Mouse (Mus musculus) mesoderm, embryonic 11.5 days (tissue): ENCODE measurements at regions not wholly inside any gene's neighbourhood (a gene's known extent, or its start where the extent isn't known, plus 50 kb on each side); places are given as distances from the start of the nearest gene placed in this dataset.
A peak's percentile ranks its signal among the peaks of the same experiment; 100 is the strongest.

ENCODE experiments used
- DNase-seq: peaks from one replicate; pipeline ENCODE4 v3.0.0-alpha.2; 2012; ENCODE audit warnings: low read depth, low spot score

DNA sequence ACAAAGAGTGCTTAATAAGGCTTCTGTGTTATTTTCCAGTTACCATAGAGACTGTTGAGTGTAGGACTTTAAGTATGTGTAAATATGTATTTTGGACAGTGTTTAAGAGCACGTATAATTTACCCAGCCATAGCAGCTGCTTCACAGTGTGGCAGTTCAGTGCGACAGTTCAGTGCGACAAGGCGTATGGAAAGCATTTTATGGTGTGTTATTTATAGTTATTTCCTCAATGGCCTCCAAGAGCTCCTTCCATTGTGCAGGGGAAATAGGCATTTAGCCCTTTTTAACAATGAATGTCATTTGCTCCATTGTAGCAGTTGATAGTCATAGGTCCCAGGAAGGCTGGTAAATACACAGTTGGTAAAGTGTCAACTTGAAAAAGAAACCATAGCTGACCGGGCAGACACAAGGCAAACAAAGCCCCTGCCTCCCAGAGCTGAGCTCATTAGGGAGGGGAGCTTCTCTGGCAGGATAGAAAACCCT is 275.1 kb upstream of the Dynlrb2 start:
- peak; percentile 65 for DNase-seq

DNA sequence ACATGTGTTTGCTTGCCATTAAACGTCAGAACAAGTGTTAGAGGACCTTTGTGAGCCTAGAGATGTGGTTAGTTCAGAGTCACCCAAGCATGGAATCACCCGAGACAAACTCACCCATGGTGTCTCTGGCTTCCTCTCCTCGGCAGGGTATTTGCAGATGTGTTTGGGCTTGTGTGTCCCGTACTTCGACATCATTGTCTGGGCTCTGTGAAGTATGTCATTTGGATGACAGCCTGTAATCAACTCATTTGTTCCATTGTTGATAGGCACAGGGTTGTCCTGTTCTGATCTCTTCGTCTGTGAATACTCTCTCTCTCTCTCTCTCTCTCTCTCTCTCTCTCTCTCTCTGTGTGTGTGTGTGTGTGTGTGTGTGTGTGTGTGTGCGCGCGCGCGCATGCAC is 277.8 kb upstream of the Dynlrb2 start:
- DNase-seq = no peak

DNA sequence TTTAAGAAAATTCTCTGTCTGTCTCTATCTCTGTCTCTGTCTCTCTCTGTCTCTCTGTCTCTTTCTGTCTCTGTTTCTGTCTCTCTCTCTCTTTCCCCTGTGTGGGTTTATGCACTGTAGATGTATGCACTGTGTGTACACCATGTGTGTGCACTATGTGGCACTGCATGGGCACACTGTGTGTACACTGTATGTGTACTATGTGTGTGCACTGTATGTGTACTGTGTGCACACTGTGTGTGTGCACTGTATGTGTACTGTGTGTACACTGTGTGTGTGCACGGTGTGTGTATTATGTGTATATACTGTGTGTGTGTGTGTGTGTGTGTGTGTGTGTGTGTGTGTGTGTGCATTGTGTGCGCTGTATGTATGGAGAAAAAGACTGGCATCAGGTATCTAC is 281.5 kb upstream of the Dynlrb2 start:
- DNase-seq = no peak

DNA sequence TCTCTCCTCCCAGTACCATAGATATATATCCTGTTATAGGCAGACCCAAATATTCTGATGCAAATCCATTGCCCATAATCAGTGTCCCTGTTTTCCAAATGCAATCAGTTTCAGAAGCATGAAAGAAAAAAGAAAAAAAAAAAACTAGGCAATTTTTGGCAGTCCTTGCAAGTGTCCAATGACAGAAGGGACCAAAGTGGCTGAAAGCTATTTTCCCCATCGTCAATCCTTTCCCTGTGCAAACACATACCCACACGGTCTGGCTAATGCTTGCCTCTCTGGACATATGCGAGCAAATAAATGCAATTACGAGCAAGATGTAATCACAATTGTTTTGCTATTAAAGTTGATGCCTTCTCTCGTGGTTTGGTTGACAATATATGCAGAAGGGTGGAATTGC is 288.9 kb upstream of the Dynlrb2 start:
- DNase-seq = no peak

DNA sequence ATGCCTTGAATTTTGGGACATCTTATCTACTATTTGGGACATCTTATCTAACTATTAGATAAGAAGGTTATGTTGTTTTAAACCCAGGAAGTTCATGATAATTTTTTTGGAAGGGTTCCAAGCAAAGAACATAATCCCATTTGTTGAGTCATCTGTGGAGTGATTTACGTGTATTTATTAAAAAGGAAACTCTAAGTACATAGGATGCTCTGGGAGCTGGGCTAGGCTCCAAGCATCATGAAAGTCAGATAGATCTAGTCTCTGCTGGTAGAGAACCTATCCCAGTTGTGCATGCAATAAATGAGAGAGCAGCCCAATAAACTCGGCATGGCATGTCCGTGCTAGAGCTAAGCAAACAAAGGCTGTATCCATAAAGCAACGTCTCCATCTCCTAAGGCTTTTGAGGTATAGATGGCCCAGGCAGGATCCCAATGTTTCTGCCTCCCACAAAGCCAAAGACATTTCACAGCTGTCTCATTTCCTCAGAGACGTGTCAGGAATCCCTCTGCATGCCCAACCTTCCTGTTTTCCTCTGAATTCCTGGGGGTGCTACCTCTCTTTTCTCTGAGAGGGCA is 289.4 kb upstream of the Dynlrb2 start:
- no peak for DNase-seq

DNA sequence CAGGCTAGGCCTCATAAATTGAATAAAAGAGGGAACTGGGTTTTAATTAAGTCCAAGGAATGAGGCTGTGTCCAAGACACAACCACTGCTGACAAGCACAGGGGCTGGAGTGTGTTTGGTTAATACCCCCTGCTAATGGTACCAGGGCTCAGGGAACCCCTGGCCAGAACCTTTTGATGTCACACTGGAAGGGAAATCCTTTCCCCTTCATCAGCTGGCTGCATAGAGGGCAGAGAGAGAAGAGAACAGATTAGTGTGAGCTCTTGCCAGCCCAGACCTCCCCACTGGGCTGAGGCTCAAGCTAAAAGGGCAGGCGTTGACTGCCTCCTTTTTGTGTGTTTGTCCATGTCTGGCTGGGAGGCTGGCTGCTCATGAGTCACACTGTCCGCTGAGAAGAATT is 301.1 kb upstream of the Dynlrb2 start:
- no peak for DNase-seq

DNA sequence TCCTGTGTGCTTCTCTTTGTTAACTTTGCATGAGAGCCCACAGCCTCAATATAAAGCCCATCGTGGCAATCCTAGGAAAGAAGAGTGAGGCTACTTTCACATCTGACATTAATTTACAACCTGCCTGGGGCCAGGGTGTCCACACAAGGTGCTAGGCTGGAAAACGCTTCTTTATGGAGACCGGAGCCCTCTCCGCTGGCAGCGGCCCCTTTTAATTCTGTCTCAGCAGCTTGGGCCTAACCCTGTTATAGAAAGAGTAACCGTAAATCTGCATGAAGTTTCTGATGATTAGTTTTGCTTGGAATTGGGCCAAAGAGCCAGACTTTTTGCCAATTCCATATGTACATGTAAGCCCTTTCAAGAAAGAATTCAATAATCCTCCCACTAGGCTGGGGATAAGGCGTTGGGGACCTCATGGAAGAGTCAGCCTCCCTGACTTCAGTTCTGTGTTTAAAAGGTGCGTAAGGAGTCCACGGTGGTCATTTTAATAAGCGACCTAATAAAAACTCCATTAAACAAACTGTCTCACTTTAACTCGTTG is 304.2 kb upstream of the Dynlrb2 start:
- peak; percentile 26 for DNase-seq

DNA sequence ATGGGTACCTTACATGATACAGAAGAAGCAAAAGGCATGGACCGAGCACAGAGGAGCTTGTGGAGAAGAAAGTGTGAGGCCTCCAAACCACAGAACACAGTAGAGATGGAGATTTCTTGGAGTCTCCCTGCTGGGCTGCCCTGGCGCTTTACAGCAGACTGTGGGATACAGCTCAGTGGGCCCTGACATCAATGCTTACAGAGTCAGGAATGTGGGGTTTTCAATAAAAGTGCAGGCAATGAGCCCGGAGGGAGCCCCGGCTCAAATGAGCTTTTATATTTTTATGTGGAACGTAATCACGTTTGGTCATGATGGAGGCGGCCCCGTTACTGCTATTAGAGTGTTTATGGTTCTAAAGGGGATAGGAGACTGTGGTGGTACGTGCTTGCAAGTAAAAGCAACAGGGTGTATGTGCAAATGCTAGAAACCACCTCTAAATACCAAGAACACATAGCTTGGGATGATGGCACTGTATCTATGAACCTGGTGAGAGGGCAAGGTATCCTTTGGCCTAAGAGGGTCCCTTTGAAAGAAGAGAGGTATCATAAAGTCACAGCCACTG is 308.1 kb upstream of the Dynlrb2 start:
- DNase-seq = no peak

DNA sequence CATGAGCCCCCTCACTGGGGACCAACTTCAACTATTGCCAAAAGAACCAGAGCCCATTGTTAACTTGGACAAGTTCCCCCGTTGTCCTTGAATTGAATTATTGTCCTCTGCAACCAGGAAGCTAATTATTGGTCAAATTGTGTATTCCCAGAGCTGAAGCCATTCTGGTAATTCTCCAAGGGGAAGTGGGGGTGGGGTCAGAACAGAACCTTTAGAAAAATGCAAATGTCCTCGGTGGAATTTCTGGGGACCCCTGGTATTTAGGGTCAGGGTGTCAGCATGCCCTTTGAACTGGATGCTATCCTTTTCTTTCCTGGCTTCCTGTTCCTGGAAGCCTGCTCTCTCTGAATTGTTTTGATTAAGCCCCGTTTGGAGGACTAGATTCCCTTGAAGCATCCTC is 312.7 kb upstream of the Dynlrb2 start:
- DNase-seq = no peak

DNA sequence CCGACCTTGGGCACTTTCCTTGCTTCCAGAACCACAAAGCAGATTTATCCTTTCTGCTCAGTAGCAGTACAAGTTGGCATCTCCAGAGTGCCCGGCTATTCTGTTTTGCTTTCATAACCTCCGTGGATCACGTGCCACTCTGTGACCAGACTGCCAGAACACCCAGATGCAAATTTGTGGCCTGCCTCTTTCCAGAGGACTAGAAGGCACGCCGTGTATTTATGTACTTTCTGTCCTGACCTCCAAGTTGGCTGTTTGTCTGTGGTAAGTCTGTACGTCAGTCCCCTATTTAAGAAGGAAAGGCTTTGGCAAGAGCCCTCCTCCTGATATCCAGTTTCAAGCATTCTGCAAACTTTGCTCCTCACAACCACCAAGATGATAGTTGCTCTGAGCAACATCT is 319.6 kb upstream of the Dynlrb2 start:
- no peak for DNase-seq

DNA sequence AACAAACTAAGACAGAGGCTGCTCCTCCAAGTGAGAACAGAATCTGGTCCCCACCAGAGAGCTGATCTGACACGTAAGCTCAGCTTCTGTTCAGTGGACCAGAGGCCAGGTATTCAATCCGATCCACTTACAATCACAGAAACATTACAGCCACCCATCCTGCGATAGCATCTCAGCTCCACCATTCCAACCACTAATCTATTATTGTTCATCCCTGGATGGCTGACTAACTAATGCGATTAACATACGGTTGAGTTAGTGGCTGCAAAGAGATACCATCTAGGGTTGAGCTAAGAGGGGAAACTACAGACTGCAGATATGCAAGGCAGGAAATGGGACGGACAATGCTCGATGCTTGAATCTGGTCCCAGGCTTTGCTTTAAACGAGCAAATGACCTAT is 320.5 kb upstream of the Dynlrb2 start:
- no peak for DNase-seq

DNA sequence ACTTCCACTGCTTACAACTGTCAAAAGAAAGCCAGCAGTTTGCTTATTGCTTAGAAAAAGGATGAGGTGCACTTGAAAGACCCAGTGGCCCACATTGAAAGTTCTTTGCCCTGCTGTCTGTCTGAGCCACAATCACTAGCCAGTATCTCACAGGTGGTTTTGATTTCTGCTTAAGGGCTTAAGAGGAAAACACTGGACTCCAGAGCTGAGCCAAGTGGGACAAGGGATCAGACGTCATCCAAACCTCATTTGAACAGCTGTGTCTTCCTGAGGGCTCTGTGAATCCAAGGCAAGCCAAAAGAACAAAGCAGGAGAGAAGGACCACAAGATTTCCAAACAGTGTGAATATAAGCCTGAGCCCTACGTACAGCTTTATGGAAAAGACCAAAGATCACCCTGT is 326.8 kb upstream of the Dynlrb2 start:
- no peak for DNase-seq

DNA sequence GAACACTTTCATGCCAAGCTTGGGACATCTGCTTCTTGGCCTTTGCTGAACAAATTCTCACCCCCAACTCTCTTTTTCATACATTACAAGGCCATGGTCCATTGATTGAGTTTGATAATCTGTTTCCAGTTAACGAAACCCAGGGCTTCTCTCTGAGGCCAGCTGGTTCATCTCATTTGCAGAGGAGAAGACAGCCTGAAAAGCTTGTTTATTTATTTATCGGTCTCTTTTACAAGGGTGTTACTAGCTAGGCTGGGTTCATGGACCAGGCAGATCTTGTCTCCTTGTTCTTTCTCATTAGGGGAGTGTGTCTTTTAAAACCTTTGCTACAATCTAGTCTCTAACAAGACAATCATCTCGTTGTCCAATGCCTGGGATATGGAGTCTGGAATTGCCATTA is 329.9 kb upstream of the Dynlrb2 start:
- peak; percentile 16 for DNase-seq

DNA sequence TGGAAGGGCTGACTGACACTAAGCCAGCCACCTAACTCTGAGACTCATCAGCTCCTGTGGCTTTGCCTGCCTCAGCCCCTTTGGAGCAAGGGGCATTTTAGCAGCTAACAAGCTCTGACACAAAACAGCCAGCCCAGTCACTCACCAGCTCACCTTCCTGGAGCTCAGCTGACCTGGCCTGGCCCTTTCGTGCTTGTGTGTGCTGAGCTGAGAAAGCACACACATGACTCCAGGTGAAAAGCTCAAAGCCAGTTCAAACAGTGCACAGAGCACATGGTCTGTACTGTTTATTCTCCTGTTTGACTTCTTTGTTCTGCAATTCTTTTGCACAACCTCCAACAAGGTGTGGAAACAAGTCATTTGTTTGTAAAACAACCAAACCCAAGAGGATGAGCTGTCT is 330.8 kb upstream of the Dynlrb2 start:
- no peak for DNase-seq

DNA sequence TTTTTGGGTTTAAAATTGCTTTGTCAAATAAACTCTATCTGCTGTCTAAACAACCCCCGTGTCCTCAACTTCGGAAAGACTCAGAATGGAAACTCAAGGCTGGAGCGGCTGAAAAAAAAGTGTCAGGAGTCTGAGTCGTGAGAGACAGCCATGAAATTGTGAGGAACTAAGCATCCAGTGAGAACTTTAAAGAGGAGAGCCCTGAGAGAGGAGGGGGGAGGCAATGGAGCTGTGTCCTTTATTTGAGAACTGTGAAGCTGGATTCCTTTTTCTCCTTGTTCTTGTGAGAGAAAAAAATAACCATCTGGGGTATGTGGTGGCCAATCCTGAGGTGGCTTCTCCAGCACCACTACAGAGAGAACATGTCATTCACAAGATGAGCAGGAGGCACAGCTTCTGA is 336.9 kb upstream of the Dynlrb2 start:
- no peak for DNase-seq

DNA sequence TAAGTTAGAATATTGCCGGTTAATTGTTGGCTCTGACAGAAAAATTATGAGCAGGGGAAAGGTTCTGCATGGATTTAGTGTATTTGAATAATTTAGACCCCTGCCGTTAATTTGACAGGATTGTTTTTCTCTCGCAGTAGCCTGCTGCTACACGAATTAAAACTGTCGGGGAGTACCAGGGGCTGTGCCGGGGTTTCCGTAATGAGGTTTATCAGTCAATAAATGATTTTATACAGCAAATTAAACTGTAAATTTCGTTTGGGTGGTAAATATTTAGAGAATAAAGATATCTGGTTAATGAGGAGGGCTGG is 339.8 kb upstream of the Dynlrb2 start:
- DNase-seq = no peak

DNA sequence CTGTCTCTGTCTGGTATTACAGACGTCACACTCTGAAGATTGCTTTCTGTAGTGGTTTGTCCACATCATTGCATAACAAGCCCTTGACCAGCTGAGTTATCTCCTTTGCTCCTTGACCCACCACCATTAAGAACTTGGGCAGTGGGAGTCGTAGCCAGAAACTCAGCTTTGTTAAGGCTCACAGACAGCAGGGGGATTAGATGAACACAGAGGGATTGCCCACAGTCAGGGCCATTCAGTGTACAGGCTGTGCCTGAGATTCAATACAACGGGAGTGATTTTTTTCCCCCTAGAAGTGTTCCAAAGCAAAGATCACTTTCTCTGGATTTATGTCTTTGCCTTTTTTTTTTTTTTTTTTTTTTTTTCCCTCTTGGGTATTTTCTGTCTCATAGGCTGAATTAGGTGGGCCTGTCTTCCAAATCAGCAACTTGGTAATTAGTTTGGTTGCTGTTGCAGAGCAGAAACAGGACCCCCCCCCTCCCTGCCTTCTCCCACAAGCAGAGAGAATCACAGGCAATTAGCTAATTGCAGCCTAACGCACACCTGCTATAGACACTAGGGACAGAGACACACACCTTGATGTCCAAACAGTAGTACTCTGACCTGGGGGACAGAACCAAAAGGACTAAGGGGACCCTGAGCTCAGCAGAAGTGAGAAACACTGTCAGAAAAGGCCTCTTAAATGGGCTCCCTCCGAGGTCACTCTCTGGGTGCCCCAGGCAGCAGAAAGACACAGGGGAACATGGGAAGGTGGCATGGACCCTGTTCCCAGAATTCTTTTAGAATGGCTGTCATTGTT is 340.4 kb upstream of the Dynlrb2 start:
- no peak for DNase-seq

DNA sequence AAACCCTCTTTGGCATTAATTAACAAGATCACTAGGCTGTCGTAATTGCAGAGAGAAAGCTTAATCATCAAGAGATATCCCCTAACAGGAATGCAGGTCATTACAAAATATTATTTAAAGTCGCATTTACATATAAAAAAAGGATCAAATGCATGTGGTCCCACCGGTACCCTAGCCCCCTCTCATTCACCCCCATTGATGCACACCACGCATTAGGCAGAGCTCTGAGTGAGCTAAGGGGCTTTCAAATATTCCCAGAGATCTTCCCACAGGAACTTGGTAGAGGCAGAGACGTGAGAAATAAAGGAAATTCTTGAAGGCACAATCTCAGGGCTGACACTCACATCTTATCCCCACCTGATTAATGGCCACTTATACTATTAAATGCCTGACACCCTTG is 343.8 kb upstream of the Dynlrb2 start:
- no peak for DNase-seq

DNA sequence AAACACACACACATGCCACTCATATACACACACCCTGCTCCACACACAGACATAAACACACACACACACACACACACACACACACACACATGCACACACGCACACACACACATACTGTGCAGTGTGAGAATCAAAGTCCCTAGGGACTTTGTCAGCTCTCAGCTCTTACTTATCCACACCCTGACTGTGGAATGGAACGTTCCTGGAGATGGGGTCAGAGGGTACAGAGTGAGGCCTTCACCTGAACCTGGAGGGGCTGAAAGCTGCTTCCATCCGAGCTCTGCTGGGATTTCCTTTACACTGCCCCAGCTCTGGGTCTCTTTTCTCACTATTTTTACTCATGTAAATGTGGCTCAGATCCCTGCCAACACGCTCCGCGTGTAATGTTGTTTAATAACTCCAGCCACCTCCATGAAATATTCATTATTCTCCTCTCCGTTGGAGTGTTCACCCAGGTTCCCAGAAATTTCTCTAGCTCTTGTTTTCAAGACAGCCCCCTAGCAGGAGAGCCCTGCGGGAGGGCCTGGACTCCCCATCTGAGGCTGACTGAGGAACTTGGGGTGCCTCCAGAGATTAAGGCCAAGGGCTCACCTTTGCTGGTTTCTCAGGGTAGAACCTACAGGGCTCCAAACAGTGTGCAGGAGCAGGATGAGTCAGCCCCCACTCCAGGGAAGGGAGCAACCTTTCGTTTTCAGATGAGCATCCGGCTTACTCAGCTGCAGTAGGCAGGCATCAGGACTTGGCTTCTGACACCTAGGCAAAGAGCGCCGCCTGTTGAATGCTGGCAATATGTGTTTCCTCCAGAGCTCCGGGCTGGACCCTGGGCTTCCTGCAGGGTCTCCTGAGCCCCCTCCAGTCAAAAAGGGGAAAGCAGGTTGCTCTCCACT is 360.8 kb upstream of the Dynlrb2 start:
- peak; percentile 43 for DNase-seq

DNA sequence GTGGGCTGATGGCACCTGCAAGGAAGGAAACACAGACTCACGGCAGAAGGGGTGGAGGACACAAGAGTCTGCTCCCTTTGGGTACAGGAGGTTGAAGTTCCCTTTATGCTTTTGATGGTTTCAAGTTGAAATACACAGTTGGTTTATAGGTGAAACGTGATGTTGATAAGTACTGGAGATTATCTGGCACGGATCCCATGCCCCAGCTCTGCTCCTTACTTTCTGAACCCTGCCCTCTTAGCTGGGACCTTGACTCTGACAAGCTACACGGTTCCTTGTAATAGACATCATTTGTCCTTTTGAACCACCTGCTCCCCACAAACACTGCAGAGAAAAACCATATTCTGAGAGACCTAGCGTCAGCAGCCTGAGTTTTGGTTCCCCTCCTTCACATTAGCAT is 363.4 kb upstream of the Dynlrb2 start:
- DNase-seq = no peak

DNA sequence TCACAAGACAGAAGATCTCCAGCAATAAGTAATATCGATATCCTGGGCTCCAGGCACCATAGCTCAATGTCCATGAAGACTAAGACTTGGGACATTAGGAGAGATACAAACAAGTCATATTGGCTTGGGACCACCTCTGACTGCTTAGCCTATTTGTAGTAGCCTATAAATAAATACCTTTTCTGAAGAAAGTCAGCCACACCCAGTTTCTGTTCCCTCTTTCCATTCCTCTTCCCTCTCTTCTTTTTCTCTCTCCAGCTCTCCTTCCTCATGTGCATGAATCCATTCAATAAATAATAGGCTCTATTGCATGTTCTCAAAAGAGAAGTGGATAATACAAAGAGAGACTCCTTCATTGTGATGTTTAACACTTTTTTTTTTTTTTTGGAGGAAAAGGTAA is 364.8 kb upstream of the Dynlrb2 start:
- DNase-seq = no peak

DNA sequence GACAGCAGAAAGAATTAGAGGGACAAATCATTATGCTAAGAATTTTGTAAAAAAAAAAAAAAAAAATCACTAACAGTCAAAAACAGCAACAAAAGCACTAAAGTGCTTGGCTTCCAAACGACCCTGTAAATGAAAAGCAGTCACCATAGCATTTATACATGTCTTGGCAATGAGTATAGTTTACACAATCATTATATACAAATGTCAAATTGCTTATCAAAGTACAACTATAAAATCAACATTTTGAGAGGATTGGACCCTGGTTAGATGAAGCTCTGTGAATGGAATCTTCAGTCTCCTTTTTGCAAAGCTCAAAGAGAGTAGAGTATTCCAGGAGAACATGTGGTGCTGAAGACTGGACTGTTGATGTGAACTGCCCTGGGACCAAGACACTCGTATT is 367.0 kb upstream of the Dynlrb2 start:
- no peak for DNase-seq
